Mouse (Mus musculus): ENCODE results near the gene Tbc1d8. TPM values are rescaled to one million over a fixed set of nuclear protein-coding genes. Genes with fewer than 3 reads are reported as not detected.

Gene Tbc1d8
- polyA plus RNA-seq, 1 experiment = 8.0 TPM

DNA sequence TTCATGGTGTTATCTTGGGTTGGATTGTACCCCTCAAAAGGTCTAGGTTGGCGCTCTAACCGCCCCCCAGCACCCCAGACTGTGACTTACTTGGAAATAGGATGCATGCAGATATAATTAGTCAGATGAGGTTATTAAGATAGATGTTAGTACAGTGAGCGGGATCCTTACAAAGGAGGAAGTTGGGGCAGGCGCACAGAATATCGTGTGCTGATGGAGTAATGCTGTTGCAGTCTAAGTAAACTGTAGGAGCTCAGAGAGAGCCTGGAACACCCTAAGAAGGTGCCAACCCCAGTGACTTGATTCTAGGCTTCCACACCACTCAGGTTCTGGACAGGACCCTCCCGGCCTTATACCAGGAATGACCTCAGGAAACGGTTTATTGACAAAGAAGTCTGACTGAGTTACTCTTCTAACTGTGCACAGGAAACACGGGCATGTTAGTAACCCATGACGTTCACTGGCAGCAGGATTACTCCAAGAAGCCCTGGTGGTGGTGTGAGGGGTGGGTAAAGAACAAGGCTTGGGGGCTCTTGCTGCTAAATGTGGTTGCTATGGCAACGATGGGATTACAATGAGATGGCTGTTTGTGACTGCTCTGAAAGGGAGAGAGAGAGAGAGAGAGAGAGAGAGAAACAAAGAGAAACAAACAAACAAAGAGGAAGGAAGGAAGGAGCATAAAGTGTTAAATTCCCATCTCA is 3.7 kb upstream of the Tbc1d8 start:
- WGBS = 64% methylated on average over 10 of the region's 10 CpGs
- no peak for DNase-seq (ENCODE audit: low read depth, low spot score)

DNA sequence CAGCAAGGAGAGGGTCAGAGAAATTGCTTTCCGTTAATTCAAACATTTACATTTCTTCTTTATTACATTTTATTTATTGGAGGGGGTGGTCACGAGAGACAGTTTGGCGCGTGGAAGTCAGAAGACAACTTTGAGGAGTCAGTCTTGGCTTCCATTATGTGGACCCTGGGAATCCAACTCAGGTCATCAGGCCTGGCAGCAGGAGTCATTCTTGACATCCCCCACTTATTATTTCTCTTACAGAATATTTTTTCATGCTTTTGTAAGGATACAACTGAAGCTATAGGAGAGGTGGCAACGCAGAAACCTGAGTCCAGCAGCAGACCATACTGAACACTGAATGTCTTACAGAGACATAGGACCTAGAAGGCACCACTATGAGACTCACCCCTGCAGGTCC is 699 bp upstream of the Tbc1d8 start:
- DNase-seq (ENCODE audit: low read depth, low spot score) = no peak

DNA sequence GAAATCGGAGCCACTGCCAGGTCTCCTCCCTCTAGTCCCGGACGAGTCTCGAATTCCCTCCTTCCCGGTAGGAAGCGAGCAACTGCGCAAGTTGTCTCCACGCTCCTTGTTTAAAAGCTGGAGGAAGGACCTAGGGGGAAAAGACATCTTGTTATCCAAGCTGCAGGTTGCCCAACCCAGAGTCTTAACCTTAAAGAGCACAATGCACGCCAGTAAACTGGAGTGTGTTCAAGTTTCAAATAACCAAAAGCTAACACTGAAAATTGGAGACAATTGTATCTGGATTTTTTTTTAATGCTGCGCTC is 293 bp upstream of the Tbc1d8 start:
- no peak for DNase-seq (ENCODE audit: low read depth, low spot score)
- WGBS = 2% methylated on average over 10 of the region's 10 CpGs

More for the DNA sequence above, 699 bp upstream of the Tbc1d8 start:
- WGBS = 49% methylated on average over 5 of the region's 5 CpGs

DNA sequence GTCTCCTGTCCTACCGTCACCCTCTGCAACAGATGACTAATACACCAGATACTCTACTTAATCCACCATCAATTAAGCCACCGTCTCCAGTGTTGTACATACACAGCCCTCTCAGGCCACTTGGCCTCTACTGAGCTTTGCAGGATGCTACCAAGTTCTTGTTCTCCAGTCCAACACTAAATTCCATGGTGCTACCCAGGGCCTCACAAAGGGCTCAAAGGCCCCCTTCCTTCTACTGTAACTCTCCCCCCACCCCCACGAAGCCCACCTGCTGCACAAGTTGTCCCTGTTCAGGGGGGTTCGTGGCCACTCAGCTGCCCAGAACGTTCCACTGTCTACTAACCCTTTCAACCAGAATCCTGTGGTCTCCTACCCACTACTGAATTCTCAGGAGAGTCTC is 1.5 kb downstream of the Tbc1d8 start:
- DNase-seq (ENCODE audit: low read depth, low spot score) = no peak
- whole genome bisulfite sequencing = 69% methylated on average over 5 of the region's 5 CpGs

DNA sequence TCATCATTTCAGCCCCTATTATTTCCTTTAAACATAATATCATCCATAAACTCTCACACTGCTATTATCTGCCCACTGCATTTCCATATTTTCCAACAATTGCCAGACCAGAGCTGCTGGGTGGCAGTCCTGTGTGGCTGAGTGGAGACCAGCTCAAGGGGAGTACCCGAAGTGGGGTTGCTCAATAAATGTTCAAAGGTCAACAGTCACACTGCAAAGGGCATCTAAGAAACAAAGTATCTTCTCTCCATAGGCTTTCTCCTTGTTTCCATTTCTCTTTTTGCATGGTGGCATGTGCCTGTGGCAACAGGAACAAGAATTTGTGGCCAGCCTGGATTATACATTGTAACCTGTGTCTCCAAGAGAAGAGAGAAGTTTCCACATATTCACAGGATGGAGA is 2.2 kb downstream of the Tbc1d8 start:
- DNase-seq (ENCODE audit: low read depth, low spot score) = no peak
- WGBS = 41% methylated on average over 1 of the region's 1 CpGs

DNA sequence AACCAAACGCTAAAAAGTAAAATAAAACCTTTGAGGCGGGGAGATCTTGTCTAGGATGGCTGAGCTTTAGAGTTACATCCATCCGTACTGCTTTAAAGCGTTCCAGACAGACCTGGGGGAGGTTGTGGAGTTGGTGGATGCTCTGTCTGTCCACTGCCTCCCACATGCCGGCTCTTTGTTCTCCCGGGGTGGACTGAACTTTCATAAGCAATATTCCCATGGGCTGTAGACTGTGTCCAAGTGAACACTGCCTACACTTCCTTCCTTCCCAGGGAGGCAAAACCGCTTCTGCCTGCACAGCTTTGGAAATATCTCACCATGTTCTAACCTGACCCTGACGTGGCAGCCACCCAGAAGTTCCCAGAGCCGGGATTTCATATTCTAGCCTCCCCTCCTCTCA is 4.0 kb downstream of the Tbc1d8 start:
- no peak for DNase-seq (ENCODE audit: low read depth, low spot score)
- 85% methylated on average over 9 of the region's 9 CpGs for WGBS

DNA sequence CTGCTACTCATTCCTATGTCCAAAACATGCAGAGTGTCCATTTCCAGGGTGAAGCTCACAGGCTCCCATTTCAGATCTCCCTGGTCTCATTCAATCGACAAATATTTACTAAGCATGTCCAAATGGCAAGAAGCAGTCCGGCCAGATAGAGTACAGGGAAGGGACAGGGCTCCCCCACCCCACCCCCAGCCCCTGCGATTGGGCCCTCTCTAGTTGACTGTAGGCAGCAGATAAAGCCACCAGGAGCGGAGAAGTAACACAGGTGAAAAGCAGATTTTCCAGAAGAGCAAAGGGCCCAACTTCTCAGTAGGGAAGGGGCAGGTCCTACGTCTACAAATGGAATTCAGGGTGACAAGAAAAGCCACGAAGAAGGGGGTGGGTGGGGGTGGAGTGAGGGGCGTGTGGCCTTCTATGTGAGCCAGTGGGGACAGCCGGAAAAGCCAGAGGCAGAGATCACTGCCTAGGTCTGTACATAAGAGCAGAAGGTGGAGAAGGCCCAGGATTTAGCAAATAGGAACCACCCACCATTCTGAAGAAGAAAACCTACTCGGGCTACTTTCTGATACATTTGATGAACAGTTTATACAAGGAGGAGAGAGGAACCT is 7.2 kb downstream of the Tbc1d8 start:
- 65% methylated on average over 9 of the region's 9 CpGs for WGBS
- no peak for DNase-seq (ENCODE audit: low read depth, low spot score)

DNA sequence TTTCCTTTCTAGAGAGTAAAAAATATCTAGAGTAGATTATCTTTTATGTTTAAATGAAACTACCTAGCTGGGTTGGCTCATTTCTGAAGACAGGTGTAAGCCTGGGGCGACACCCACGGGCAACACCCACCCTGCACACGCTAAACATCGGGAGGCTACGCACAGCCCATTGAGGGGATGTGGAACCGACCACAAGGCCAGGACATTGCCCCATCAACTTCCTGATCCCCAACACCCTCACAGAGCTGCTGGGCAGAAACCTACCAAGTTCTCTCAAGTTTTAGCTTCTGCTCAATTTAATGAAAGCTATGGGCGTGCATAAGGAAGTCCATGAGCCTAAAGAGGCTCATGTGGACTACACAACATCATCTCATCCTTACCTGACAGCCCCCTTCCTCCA is 9.6 kb downstream of the Tbc1d8 start:
- no peak for DNase-seq (ENCODE audit: low read depth, low spot score)
- 31% methylated on average over 7 of the region's 7 CpGs for WGBS

DNA sequence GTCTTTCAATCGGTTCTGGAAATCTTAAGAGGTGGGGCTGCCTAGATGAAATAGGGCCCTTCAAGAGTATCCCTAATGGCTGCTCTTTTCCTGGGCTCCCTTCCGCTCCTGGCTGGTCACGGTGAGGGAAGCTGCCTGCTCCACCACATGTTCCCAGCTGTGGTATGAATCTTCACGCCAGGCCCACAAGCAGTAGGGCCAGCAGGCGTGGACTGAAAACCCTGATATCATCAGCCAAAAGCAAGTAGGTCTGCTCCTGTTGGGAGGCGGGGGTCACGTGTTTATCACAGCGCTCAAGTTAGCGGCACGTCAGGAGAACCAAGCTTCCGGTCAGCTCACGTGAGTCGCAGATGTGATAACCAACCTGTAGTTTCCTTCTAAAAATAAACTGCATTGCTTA is 12.0 kb downstream of the Tbc1d8 start:
- DNase-seq (ENCODE audit: low read depth, low spot score) = no peak
- 88% methylated on average over 13 of the region's 13 CpGs for WGBS

DNA sequence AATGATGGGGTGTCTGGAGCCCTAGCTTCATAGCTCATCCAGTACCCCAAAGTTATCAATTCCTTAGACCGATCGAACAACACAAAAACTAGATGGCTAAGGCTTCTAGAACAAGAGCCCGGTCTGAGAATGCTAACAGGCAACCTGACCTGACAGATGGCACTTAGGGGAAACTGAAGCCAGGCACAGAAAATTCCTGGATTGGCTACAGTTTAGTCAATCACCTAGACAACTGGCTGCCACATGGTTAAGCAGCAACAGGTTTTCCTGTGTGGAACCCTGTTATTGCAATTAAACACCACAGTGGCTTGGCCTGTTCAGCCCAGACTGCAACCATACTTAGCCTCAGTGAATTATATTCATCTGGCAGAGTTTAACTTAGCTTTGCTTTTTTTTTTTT is 13.8 kb downstream of the Tbc1d8 start:
- DNase-seq (ENCODE audit: low read depth, low spot score) = no peak
- 92% methylated on average over 3 of the region's 3 CpGs for WGBS

DNA sequence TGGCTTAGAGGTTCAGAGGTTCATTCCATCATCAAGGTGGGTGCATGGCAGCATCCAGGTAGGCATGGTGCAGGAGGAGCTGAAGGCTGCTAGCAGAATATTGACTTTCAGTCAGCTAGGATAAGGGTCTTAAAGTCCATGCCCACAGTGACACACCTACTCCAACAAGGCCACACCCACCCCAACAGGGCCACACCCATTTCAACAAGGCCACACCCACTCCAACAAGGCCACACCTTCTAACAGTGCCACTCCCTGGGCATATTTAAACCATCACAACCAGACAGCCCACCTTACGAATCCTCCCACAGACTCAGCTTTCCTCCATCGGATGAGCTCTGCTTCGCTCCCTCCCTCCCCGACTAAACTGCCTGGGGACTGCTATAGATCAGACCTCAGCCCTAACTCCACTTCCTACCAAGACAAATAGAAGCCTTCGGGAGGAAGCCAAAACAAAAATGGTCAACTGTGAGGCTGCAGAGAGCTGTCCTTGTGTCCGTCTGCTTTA is 15.6 kb downstream of the Tbc1d8 start:
- no peak for DNase-seq (ENCODE audit: low read depth, low spot score)
- WGBS = 89% methylated on average over 6 of the region's 6 CpGs

DNA sequence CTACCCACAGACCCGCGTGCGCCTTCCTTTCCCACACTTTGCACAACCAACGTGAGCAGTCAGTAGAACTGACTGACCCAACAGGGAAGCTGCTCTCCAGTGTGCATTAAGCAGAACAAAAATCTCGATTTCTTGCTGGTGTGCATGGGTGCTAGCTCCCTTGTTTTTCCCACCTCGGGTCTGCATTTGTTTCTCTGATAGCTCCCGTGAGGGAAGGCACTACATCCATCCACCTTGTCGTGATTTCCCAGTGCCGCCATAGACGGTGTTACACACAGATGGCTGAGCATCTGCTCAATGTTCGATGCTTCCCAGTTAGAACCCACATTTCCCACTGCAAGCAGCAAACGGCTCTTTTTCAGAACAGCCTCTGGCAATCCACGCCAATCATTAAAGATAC is 16.5 kb downstream of the Tbc1d8 start:
- 93% methylated on average over 13 of the region's 13 CpGs for WGBS

DNA sequence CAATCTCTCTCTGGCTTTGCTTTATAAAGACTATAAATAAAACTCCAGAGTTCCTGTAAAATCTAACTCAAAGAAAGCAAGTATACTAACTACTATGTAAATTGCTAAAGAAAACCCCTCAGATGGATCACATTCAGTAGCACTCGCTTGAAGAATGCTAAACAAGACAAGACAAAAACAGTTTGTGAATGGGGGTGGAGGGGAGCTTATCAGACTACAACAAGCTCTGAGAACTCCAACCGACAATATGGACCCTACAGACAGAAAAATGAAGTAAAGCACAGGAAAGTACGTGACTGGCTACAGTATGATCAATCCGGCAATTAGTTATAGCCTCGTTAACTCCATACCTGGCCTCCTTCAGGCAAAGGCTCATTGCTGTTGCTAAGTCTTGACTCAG is 18.1 kb downstream of the Tbc1d8 start:
- WGBS = 93% methylated on average over 5 of the region's 5 CpGs
- no peak for DNase-seq (ENCODE audit: low read depth, low spot score)

More for the DNA sequence above, 16.5 kb downstream of the Tbc1d8 start:
- no peak for DNase-seq (ENCODE audit: low read depth, low spot score)

DNA sequence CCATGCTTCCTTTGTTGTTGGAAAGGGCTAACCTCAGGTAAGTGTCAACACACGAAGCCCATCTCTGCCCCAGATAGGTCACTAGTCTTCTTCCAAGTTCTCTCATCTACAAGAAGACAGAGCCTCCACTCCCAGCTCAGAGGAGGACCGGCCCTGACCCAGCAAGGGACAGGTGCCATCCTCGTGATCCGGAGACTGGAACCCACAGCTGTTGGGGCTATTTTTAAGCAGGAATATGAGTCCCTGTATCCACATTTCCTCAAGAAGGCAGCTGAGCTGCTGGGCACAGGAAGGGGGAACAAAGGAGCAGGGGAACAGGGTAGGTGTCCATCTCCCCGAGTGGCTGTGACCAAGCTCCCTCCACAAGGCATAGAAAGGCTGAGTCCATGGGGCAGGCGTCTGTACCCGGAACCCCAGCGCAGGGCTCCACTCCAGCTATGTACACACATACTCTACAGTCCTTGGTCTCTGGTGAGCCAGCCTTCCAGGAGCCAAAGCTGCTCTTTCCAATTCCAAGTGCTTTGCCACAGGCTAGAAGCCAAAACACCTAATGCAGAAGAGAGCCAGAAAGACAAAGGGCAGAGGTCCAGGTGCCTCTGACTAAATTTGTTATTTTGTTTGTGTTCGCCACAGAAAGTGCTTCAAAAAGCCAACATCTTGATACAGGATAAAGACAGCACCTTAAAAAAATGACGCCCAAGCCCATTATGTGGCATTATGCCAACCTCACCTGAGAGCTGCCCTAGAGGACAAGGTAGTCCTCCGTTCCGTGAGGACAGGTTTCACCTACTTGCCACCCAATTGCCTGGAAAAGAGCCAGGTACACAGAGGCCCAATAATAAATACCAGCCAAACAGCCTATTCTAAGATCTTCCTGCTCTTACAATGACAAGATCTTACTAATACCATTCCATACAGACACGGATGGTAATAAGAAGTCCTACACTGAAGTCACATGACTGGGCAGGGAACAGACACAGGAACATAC is 20.4 kb downstream of the Tbc1d8 start:
- no peak for DNase-seq (ENCODE audit: low read depth, low spot score)
- WGBS = 45% methylated on average over 13 of the region's 13 CpGs

DNA sequence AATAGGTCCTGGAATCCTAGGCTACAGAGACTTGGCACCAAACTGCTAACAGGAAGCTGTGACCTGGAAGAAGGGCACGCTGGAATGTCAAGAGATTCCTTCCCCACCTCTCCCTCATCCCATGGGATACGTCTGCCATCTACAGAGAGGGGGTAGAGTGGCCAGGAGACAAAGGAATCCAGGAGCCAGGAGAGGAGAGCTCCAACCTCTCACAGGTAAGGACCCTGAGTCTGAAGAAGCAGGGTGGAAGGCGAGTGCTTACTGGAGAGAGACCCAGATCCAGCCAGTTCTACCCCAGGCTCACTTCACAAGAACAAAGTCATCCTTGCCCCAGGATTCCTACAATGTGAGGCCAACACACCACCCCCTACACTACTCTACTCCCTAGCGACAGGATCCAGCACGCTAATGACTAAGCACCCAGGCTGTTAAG is 22.1 kb downstream of the Tbc1d8 start:
- WGBS = 80% methylated on average over 5 of the region's 5 CpGs
- no peak for DNase-seq (ENCODE audit: low read depth, low spot score)

DNA sequence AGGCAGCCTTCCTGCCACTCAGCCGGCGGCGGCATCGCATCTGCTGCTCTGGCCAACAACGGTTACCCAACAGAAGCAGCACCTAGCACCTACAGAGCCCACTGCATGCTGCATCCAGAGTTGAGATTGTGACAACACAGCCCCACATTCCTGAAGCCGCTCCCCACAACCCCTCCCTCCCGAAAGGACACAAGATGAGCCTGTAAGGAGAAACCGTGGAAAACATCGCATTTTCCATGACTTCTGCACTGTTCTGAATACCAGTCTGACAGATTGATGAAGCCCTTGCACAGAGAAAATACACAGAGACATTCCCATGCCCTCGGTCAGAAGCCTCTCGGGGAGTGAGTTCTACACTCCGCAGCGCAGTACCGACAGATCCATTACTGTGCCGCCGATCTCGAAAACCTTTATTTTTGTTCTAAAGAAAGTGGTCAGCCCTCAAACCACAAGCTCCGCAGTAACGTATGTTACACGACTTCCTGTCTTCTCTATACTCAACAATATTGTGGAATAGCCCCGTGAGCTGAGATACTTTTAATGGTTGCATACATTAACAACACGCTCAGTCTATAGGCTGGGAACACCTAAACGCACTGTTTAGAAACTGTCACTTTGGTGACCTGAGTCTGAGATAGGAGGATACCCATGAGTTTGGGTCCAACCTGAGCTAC is 23.1 kb downstream of the Tbc1d8 start:
- 70% methylated on average over 23 of the region's 23 CpGs for WGBS
- no peak for DNase-seq (ENCODE audit: low read depth, low spot score)

DNA sequence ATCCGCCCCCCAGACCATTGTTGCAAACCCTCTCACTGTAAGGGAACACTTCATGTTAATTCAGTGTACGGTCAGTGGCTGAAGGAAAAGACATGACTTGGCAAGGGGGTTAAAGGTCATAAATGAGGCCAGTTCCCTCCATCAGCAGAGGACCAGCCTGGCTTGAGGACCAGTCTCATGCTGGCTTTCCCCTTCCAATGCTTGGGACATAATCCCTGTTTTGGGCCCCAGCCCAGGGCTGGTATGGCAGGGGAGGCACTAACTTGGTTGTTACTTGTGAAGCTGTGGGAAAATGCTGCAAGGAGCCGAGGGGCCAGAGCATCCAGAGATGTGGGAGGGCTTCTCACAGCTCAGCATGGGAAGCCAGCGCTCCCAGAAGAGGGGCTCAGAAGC is 23.8 kb downstream of the Tbc1d8 start:
- no peak for DNase-seq (ENCODE audit: low read depth, low spot score)
- WGBS = 78% methylated on average over 4 of the region's 4 CpGs

DNA sequence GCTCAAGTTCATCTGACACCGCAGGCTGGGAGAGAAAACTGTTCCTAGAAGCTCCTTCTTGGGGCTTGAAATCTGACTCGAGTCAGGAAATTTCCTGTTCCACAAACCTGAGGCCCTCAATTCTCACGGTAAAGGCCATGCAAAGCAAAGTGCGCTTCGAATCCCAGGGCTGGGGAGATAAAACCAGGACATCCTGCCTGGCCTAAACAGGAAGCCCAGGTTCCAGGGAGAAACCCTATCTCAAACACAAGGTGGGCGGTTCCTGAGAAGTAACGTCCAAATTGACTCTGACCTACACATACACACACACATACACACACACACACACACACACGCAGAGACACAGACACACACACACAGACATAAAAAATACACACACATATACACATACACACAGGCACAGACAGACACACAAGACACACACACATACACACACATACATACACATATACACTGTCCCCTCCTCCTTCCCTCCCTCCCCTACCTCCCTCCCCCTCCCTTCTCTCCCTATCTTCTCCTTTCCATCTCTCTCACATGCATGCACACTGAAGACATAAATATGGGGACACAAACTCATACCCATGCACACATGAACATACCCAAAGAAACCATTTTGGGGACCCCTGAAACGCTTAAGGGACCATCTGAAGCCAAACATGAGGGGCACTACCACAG is 24.3 kb downstream of the Tbc1d8 start:
- DNase-seq (ENCODE audit: low read depth, low spot score) = no peak
- WGBS = 78% methylated on average over 9 of the region's 9 CpGs

DNA sequence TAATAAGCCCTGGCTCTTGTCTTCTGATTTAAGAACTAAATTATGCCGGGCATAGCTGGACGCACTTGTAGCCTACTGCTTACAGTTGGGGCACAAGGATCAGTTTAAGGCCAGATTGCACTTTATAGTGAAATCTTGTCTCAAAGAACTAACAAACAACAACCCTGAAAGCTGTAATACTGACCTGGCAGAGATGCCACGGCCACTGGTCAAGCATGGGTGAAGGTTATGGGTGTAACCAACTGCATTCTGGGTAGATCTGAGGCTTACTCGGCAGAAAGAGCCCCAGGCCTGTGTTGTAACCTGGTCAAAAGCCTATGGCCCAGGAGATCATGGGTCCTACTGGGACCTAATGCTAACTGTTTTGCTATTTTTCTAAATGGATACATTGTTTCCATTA is 26.4 kb downstream of the Tbc1d8 start:
- 86% methylated on average over 4 of the region's 4 CpGs for WGBS
- DNase-seq (ENCODE audit: low read depth, low spot score) = no peak

All from large intestine, adult 2 months (tissue).